Comparison of ENCODE assay signal across 11 mouse cellular contexts in the genomic region with DNA sequence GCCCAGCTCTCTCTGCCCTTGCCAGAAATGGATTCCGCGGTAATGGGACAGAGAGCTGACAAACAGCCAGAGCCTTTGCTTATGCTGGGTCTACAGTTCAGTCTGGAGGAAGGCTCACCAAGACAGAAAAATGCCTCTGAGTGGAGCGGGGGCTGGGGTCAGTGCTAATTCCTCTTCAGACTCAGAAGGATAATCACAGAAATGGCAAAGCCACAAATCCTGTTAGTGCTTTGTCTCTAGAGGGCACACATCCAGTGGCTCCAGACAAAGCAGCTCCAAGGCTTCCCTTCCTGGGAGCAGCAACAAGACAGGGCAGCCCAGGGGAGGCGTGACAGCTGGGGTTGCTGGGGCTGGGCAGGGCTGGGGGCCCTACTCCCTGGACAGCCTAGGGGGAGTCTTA. TPM values are rescaled to one million over a fixed set of nuclear protein-coding genes. Genes with fewer than 3 reads are reported as not detected.
DNase-seq lines count a peak whose midpoint lies in the region; ATAC-seq and TF ChIP-seq lines count a peak whose summit lies in the region.
"Had no signal": no experiment of that assay in that cellular context is flagged by ENCODE, and none has a peak within 500 bp of the region (broad histone marks: within the 10 kb centered on the region; RNA-seq: fewer than 3 reads in every experiment).

No protein-coding gene starts in this region.

- 34% methylated on average over 4 of the region's 4 CpGs for WGBS in forebrain, embryonic 14.5 days
- WGBS in forebrain, embryonic 16.5 days, result 37% methylated on average over 4 of the region's 4 CpGs
- 59% methylated on average over 4 of the region's 4 CpGs for WGBS in lung, postnatal 0 days
- WGBS in lung, adult 2 months, result 68% methylated on average over 4 of the region's 4 CpGs
- WGBS in midbrain, embryonic 11.5 days, result 30% methylated on average over 4 of the region's 4 CpGs
- WGBS in stomach, postnatal 0 days, result 36% methylated on average over 4 of the region's 4 CpGs

- peak; percentile 35 for DNase-seq in forebrain, embryonic 14.5 days (ENCODE audit: low spot score)
- no peak for DNase-seq in lung, postnatal 0 days (ENCODE audit: low spot score)
- no peak for DNase-seq in lung, adult 2 months
- DNase-seq in midbrain, embryonic 11.5 days (ENCODE audit: low spot score, missing footprints), result peak; percentile 94
- peak; percentile 20 for DNase-seq in stomach, postnatal 0 days (ENCODE audit: low spot score)
- no peak for DNase-seq in cerebellum, postnatal 36 days
- DNase-seq: cerebellum, adult 9-11 months had no signal

- TF ChIP-seq EP300 in lung, postnatal 0 days (IDR thresholded peaks at IDR 0.05), result no peak
- no peak for TF ChIP-seq EP300 in stomach, postnatal 0 days (optimal IDR thresholded peaks at IDR 0.05)

- no peak for TF ChIP-seq POLR2A in lung, adult 2 months (IDR thresholded peaks at IDR 0.05; ENCODE audit: borderline replicate concordance, extremely low read depth, low read depth, low read length)

- peaks cover 17% of the 10 kb centered on the region for H3K4me1 ChIP-seq in forebrain, embryonic 14.5 days (ENCODE audit: control insufficient read depth, insufficient read depth, low read length)
- H3K4me1 ChIP-seq in forebrain, embryonic 16.5 days (replicated peaks; ENCODE audit: control insufficient read depth, insufficient read depth, low read length), result peaks cover 11% of the 10 kb centered on the region
- H3K4me1 ChIP-seq in lung, postnatal 0 days (ENCODE audit: insufficient read depth, low read depth, low read length), result 0 out of 2 replicates have a peak, but pooled peaks cover under 1% of the 10 kb centered on the region
- no peaks in the 10 kb centered on the region for H3K4me1 ChIP-seq in lung, adult 2 months (ENCODE audit: control insufficient read depth, insufficient read depth, low read length)
- peaks cover 26% of the 10 kb centered on the region for H3K4me1 ChIP-seq in midbrain, embryonic 11.5 days (ENCODE audit: control insufficient read depth, insufficient read depth, low read length)
- H3K4me1 ChIP-seq in stomach, postnatal 0 days (replicated peaks; ENCODE audit: control insufficient read depth, insufficient read depth), result peaks cover 7% of the 10 kb centered on the region

- no peak overlapping the region for H3K4me2 ChIP-seq in forebrain, embryonic 14.5 days (ENCODE audit: low read length)
- H3K4me2 ChIP-seq in forebrain, embryonic 16.5 days (ENCODE audit: low read length), result no peak overlapping the region
- H3K4me2 ChIP-seq in lung, postnatal 0 days (replicated peaks; ENCODE audit: low read depth, low read length), result no peak overlapping the region
- peak overlapping the region; percentile 10; the same call in 1 of the 2 replicates for H3K4me2 ChIP-seq in midbrain, embryonic 11.5 days
- H3K4me2 ChIP-seq in stomach, postnatal 0 days (replicated peaks; ENCODE audit: low read depth), result no peak overlapping the region
- H3K4me2 ChIP-seq: heart, embryonic 12.5 days had no signal

- no peak overlapping the region for H3K27ac ChIP-seq in forebrain, embryonic 14.5 days (ENCODE audit: low read depth, low read length)
- no peak overlapping the region for H3K27ac ChIP-seq in forebrain, embryonic 16.5 days (ENCODE audit: low read length)
- no peak overlapping the region for H3K27ac ChIP-seq in lung, postnatal 0 days (ENCODE audit: low read length)
- H3K27ac ChIP-seq in midbrain, embryonic 11.5 days (ENCODE audit: low read depth, low read length), result peak overlapping the region; percentile 40; the same call in 1 of the 2 replicates
- H3K27ac ChIP-seq in stomach, postnatal 0 days (replicated peaks), result peak overlapping the region; percentile 61; the same call in 1 of the 2 replicates
- H3K27ac ChIP-seq: liver, embryonic 14.5 days had no signal

- no peaks in the 10 kb centered on the region for H3K27me3 ChIP-seq in forebrain, embryonic 14.5 days (replicated peaks; ENCODE audit: control insufficient read depth, insufficient read depth, low read length)
- H3K27me3 ChIP-seq in forebrain, embryonic 16.5 days (replicated peaks; ENCODE audit: control insufficient read depth, insufficient read depth, low read length), result no peaks in the 10 kb centered on the region
- no peaks in the 10 kb centered on the region for H3K27me3 ChIP-seq in lung, postnatal 0 days (replicated peaks; ENCODE audit: insufficient read depth, low read length)
- H3K27me3 ChIP-seq in midbrain, embryonic 11.5 days (ENCODE audit: control insufficient read depth, insufficient read depth, low read length), result peaks cover 13% of the 10 kb centered on the region
- H3K27me3 ChIP-seq in stomach, postnatal 0 days (ENCODE audit: control insufficient read depth, insufficient read depth, low read length), result no peaks in the 10 kb centered on the region

- ATAC-seq in forebrain, embryonic 14.5 days, result no peak
- ATAC-seq in forebrain, embryonic 16.5 days, result no peak; the same call in 1 of the 2 replicates
- ATAC-seq in lung, postnatal 0 days, result no peak
- ATAC-seq in midbrain, embryonic 11.5 days (ENCODE audit: low FRiP score), result peak; percentile 77
- no peak; the same call in 1 of the 2 replicates for ATAC-seq in stomach, postnatal 0 days (ENCODE audit: low FRiP score, low TSS enrichment)
- ATAC-seq in granulocyte monocyte progenitor cell, adult 5-6 weeks (replicated peaks; ENCODE audit: poor library complexity, severe bottlenecking), result no peak

- TF ChIP-seq CTCF in lung, postnatal 0 days (IDR thresholded peaks at IDR 0.05), result 0 out of 2 replicates have a peak, but pooled peaks have one; percentile 8
- TF ChIP-seq CTCF in lung, adult 2 months (IDR thresholded peaks at IDR 0.05; ENCODE audit: insufficient read depth, low read length), result no peak
- peak; percentile 48 for TF ChIP-seq CTCF in stomach, postnatal 0 days (IDR thresholded peaks at IDR 0.05; ENCODE audit: low read depth)

- no peak overlapping the region for H3K4me3 ChIP-seq in forebrain, embryonic 14.5 days (ENCODE audit: low read depth, low read length)
- H3K4me3 ChIP-seq in forebrain, embryonic 16.5 days (replicated peaks; ENCODE audit: low read length), result no peak overlapping the region
- no peak overlapping the region for H3K4me3 ChIP-seq in lung, postnatal 0 days (ENCODE audit: low read depth, low read length)
- no peak overlapping the region for H3K4me3 ChIP-seq in lung, adult 2 months (replicated peaks; ENCODE audit: extremely low read depth, low read depth, low read length)
- H3K4me3 ChIP-seq in midbrain, embryonic 11.5 days (ENCODE audit: low read depth, low read length), result no peak overlapping the region
- H3K4me3 ChIP-seq in stomach, postnatal 0 days (ENCODE audit: low read depth, low read length), result no peak overlapping the region
- H3K4me3 ChIP-seq: heart, embryonic 12.5 days had no signal

- no peaks in the 10 kb centered on the region for H3K9me3 ChIP-seq in forebrain, embryonic 14.5 days (replicated peaks; ENCODE audit: control insufficient read depth, low read length)
- H3K9me3 ChIP-seq in forebrain, embryonic 16.5 days (ENCODE audit: control insufficient read depth, low read length), result no peaks in the 10 kb centered on the region
- H3K9me3 ChIP-seq in lung, postnatal 0 days (ENCODE audit: low read length), result no peaks in the 10 kb centered on the region
- H3K9me3 ChIP-seq in midbrain, embryonic 11.5 days (ENCODE audit: control insufficient read depth, low read length), result no peaks in the 10 kb centered on the region
- H3K9me3 ChIP-seq in stomach, postnatal 0 days (ENCODE audit: control insufficient read depth, low read length), result no peaks in the 10 kb centered on the region
- H3K9me3 ChIP-seq: heart, embryonic 12.5 days had no signal

- H3K9ac ChIP-seq in forebrain, embryonic 14.5 days (ENCODE audit: low read length), result no peak overlapping the region
- H3K9ac ChIP-seq in forebrain, embryonic 16.5 days (replicated peaks; ENCODE audit: low read depth, low read length), result no peak overlapping the region
- H3K9ac ChIP-seq in lung, postnatal 0 days (replicated peaks; ENCODE audit: low read depth), result no peak overlapping the region
- peak overlapping the region; percentile 40; the same call in 1 of the 2 replicates for H3K9ac ChIP-seq in midbrain, embryonic 11.5 days (ENCODE audit: low read length)
- no peak overlapping the region for H3K9ac ChIP-seq in stomach, postnatal 0 days (ENCODE audit: low read length)
- H3K9ac ChIP-seq: heart, embryonic 12.5 days; liver, embryonic 14.5 days had no signal

- no peaks in the 10 kb centered on the region for H3K36me3 ChIP-seq in forebrain, embryonic 14.5 days (ENCODE audit: control insufficient read depth, insufficient read depth, low read length)
- no peaks in the 10 kb centered on the region for H3K36me3 ChIP-seq in forebrain, embryonic 16.5 days (ENCODE audit: control insufficient read depth, insufficient read depth)
- no peaks in the 10 kb centered on the region for H3K36me3 ChIP-seq in lung, postnatal 0 days (ENCODE audit: insufficient read depth, low read length)
- H3K36me3 ChIP-seq in midbrain, embryonic 11.5 days (ENCODE audit: control insufficient read depth, insufficient read depth, low read length), result no peaks in the 10 kb centered on the region
- no peaks in the 10 kb centered on the region for H3K36me3 ChIP-seq in stomach, postnatal 0 days (ENCODE audit: control insufficient read depth, insufficient read depth, low read length)
- H3K36me3 ChIP-seq: heart, embryonic 12.5 days had no signal

RNA-seq across cellular contexts. Expression of a gene that starts 9.5 kb away (rescaled TPM):
- polyA plus RNA-seq in forebrain, embryonic 14.5 days (2014; fragmentation: Nextera tagmentation; extraction: Ambion mirVana), result 2.0 and 2.6 TPM in 2 replicates
- polyA plus RNA-seq in forebrain, embryonic 16.5 days (2015; fragmentation: Nextera tagmentation; extraction: Ambion mirVana), result 2.4 and 3.4 TPM in 2 replicates
- 9.6 and 10.3 TPM in 2 replicates for polyA plus RNA-seq in lung, postnatal 0 days (2015; fragmentation: Nextera tagmentation; extraction: Ambion mirVana)
- 71.3 and 81.8 TPM in 2 replicates for polyA plus RNA-seq in lung, adult 2 months (2012; rRNA removed)
- 6.7 and 6.9 TPM in 2 replicates for polyA plus RNA-seq in midbrain, embryonic 11.5 days (2014; fragmentation: Nextera tagmentation; extraction: Ambion mirVana)
- 8.7 and 10.5 TPM in 2 replicates for polyA plus RNA-seq in stomach, postnatal 0 days (2015; fragmentation: Nextera tagmentation; extraction: Ambion mirVana)
- 1.8 and 3.2 TPM in 2 replicates for total RNA-seq in granulocyte monocyte progenitor cell, adult 5-6 weeks (2014; fragmentation: Nextera tagmentation)
- total RNA-seq in granulocyte monocyte progenitor cell, adult 5-6 weeks (2017), result 0.77 and 1.4 TPM in 2 replicates

Comparison
In these comparisons a context has a peak if more than half of its experiments do, and no peak if none do; other contexts are left out.
1. DNase-seq: peak in forebrain, embryonic 14.5 days (single experiment), midbrain, embryonic 11.5 days (single experiment) and stomach, postnatal 0 days (single experiment); none in lung, postnatal 0 days (single experiment), lung, adult 2 months (single experiment) and cerebellum, postnatal 36 days (0 of 2).
2. H3K27ac ChIP-seq: peak in midbrain, embryonic 11.5 days (single experiment) and stomach, postnatal 0 days (single experiment); none in forebrain, embryonic 14.5 days (single experiment), forebrain, embryonic 16.5 days (single experiment) and lung, postnatal 0 days (single experiment).